Comparison of ENCODE assay signal across 9 mouse cellular contexts in the genomic region with DNA sequence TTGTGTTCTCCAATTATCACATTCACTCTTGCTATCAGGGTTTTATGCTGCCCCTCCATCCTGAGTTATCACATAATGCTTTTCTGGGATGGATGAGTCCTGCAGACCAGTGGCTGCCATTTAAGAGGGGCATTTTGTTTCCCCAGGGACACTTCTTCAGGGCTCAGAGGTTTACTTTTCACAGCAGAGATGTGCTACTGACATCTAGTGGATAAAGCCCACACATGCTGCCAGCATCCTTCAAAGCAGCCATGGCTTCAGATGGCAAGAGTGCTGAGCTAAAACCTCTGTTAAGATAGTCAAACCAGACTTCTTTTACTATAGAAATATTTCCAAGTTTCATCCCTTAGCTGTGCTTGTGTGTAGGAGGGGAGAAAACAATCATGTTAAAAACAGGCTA. TPM values are rescaled to one million over a fixed set of nuclear protein-coding genes. Genes with fewer than 3 reads are reported as not detected.
DNase-seq lines count a peak whose midpoint lies in the region; ATAC-seq and TF ChIP-seq lines count a peak whose summit lies in the region.
"Had no signal": no experiment of that assay in that cellular context is flagged by ENCODE, and none has a peak within 500 bp of the region (broad histone marks: within the 10 kb centered on the region; RNA-seq: fewer than 3 reads in every experiment).

No protein-coding gene starts in this region.

- no peaks in the 10 kb centered on the region for H3K36me3 ChIP-seq in forebrain, embryonic 11.5 days (ENCODE audit: control insufficient read depth, insufficient read depth, low read length)
- no peaks in the 10 kb centered on the region for H3K36me3 ChIP-seq in forebrain, embryonic 10.5 days (replicated peaks)
- no peaks in the 10 kb centered on the region for H3K36me3 ChIP-seq in lung, embryonic 14.5 days (ENCODE audit: insufficient read depth)
- no peaks in the 10 kb centered on the region for H3K36me3 ChIP-seq in embryonic facial prominence, embryonic 11.5 days (replicated peaks; ENCODE audit: control insufficient read depth, insufficient read depth, low read depth, low read length)

- H3K4me3 ChIP-seq in forebrain, embryonic 11.5 days (ENCODE audit: low read depth, low read length), result no peak overlapping the region
- no peak overlapping the region for H3K4me3 ChIP-seq in forebrain, embryonic 10.5 days
- no peak overlapping the region for H3K4me3 ChIP-seq in lung, embryonic 14.5 days (ENCODE audit: low read depth, low read length)
- no peak overlapping the region for H3K4me3 ChIP-seq in embryonic facial prominence, embryonic 11.5 days (ENCODE audit: low read depth, low read length)
- H3K4me3 ChIP-seq: erythroblast, embryonic 14.5 days had no signal

- H3K9ac ChIP-seq in forebrain, embryonic 11.5 days (ENCODE audit: low read length), result no peak overlapping the region
- H3K9ac ChIP-seq in lung, embryonic 14.5 days, result no peak overlapping the region
- no peak overlapping the region for H3K9ac ChIP-seq in embryonic facial prominence, embryonic 11.5 days (replicated peaks; ENCODE audit: low read length)

- H3K4me2 ChIP-seq in forebrain, embryonic 11.5 days (ENCODE audit: low read depth, low read length, severe bottlenecking), result no peak overlapping the region
- H3K4me2 ChIP-seq in lung, embryonic 14.5 days, result no peak overlapping the region
- no peak overlapping the region for H3K4me2 ChIP-seq in embryonic facial prominence, embryonic 11.5 days (ENCODE audit: low read depth, low read length)

- no peak overlapping the region for H3K27ac ChIP-seq in forebrain, embryonic 11.5 days (ENCODE audit: low read depth, low read length)
- no peak overlapping the region for H3K27ac ChIP-seq in forebrain, embryonic 10.5 days
- no peak overlapping the region for H3K27ac ChIP-seq in lung, embryonic 14.5 days (ENCODE audit: low read depth)
- H3K27ac ChIP-seq in embryonic facial prominence, embryonic 11.5 days (replicated peaks; ENCODE audit: low read depth, low read length), result no peak overlapping the region

- peak; percentile 67 for TF ChIP-seq CTCF in lung, embryonic 14.5 days (IDR thresholded peaks at IDR 0.05; ENCODE audit: low read depth)

- no peak for DNase-seq in forebrain, embryonic 11.5 days (ENCODE audit: low spot score)
- DNase-seq in forebrain, embryonic 10.5 days (ENCODE audit: extremely low spot score, low spot score), result no peak
- peak; percentile 67 for DNase-seq in lung, embryonic 14.5 days
- no peak for DNase-seq in lung, adult 18-20 months
- peak; percentile 45 for DNase-seq in embryonic facial prominence, embryonic 11.5 days (ENCODE audit: low spot score)
- DNase-seq in retina, postnatal 1 day, result peak; percentile 39
- no peak for DNase-seq in testis, postnatal 14 days (ENCODE audit: low spot score)
- DNase-seq in urinary bladder, postnatal 10 days (ENCODE audit: low spot score), result no peak

- ATAC-seq in forebrain, embryonic 11.5 days (replicated peaks; ENCODE audit: low FRiP score), result peak; percentile 39; the same call in 1 of the 2 replicates
- no peak for ATAC-seq in lung, embryonic 14.5 days (ENCODE audit: insufficient read depth)
- no peak for ATAC-seq in embryonic facial prominence, embryonic 11.5 days (replicated peaks; ENCODE audit: insufficient number of reproducible peaks, low FRiP score, low TSS enrichment, low read depth)

- H3K27me3 ChIP-seq in forebrain, embryonic 11.5 days (ENCODE audit: control insufficient read depth, insufficient read depth, low read length), result no peaks in the 10 kb centered on the region
- no peaks in the 10 kb centered on the region for H3K27me3 ChIP-seq in forebrain, embryonic 10.5 days (ENCODE audit: poor library complexity, severe bottlenecking)
- no peaks in the 10 kb centered on the region for H3K27me3 ChIP-seq in lung, embryonic 14.5 days (ENCODE audit: insufficient read depth, low read length)
- H3K27me3 ChIP-seq in embryonic facial prominence, embryonic 11.5 days (ENCODE audit: control insufficient read depth, insufficient read depth, low read length), result no peaks in the 10 kb centered on the region

- H3K4me1 ChIP-seq in forebrain, embryonic 11.5 days (replicated peaks; ENCODE audit: control insufficient read depth, insufficient read depth, low read length), result no peaks in the 10 kb centered on the region
- H3K4me1 ChIP-seq in forebrain, embryonic 10.5 days, result no peaks in the 10 kb centered on the region
- no peaks in the 10 kb centered on the region for H3K4me1 ChIP-seq in lung, embryonic 14.5 days (ENCODE audit: insufficient read depth)
- H3K4me1 ChIP-seq in embryonic facial prominence, embryonic 11.5 days (ENCODE audit: control insufficient read depth, insufficient read depth, low read length), result no peaks in the 10 kb centered on the region

- H3K9me3 ChIP-seq in forebrain, embryonic 11.5 days (ENCODE audit: control insufficient read depth, low read length), result no peaks in the 10 kb centered on the region
- H3K9me3 ChIP-seq in forebrain, embryonic 10.5 days, result no peaks in the 10 kb centered on the region
- H3K9me3 ChIP-seq in lung, embryonic 14.5 days (ENCODE audit: low read depth, low read length), result no peaks in the 10 kb centered on the region
- H3K9me3 ChIP-seq in embryonic facial prominence, embryonic 11.5 days (replicated peaks; ENCODE audit: control insufficient read depth, low read length), result no peaks in the 10 kb centered on the region

RNA-seq across cellular contexts. Expression of a gene that starts 8.7 kb away (rescaled TPM):
- polyA plus RNA-seq in forebrain, embryonic 11.5 days (2014; fragmentation: Nextera tagmentation; extraction: Ambion mirVana), result 0.07 and 0.15 TPM in 2 replicates
- polyA plus RNA-seq in forebrain, embryonic 10.5 days (2016; fragmentation: Nextera tagmentation; extraction: Ambion mirVana), result 0.31 and 0.50 TPM in 2 replicates
- polyA plus RNA-seq in lung, embryonic 14.5 days (2014; fragmentation: Nextera tagmentation; extraction: Ambion mirVana), result 2.9 and 5.1 TPM in 2 replicates
- polyA plus RNA-seq in embryonic facial prominence, embryonic 11.5 days (2014; fragmentation: Nextera tagmentation; extraction: Ambion mirVana), result 1.4 and 1.5 TPM in 2 replicates
- polyA plus RNA-seq: erythroblast, embryonic 14.5 days had no signal

Comparison
In these comparisons a context has a peak if more than half of its experiments do, and no peak if none do; other contexts are left out.
1. DNase-seq: peak in lung, embryonic 14.5 days (single experiment), embryonic facial prominence, embryonic 11.5 days (single experiment) and retina, postnatal 1 day (single experiment); none in forebrain, embryonic 11.5 days (single experiment), forebrain, embryonic 10.5 days (single experiment), lung, adult 18-20 months (0 of 2), testis, postnatal 14 days (single experiment) and urinary bladder, postnatal 10 days (single experiment).